Mouse (Mus musculus) heart, embryonic 12.5 days (tissue): ENCODE data around the gene Trmt44. TPM values are rescaled to one million over a fixed set of nuclear protein-coding genes. Genes with fewer than 3 reads are reported as not detected.

Source experiments
- ATAC-seq: fragments of 200-750 bp; cut with Nextera tagmentation; 2 replicates; pipeline ENCODE4 v1.8.0; 2017; ENCODE audit warnings: moderate TSS enrichment, moderate library complexity; ENCODE audit not compliant: insufficient number of reproducible peaks, low FRiP score
- H3K27ac ChIP-seq: fragments of 300-500 bp; sonication (generic); 2 replicates; pipeline ENCODE4 v1.5.1; 2016; ENCODE audit warnings: mild to moderate bottlenecking, moderate library complexity; ENCODE audit not compliant: poor library complexity, severe bottlenecking
- H3K27me3 ChIP-seq: fragments of 300-500 bp; sonication (generic); replicated peaks from 2 replicates; pipeline ENCODE4 v1.6.1; 2016; ENCODE audit warnings: mild to moderate bottlenecking, moderate library complexity
- H3K36me3 ChIP-seq: fragments of 300-500 bp; sonication (generic); 2 replicates; pipeline ENCODE4 v1.6.1; 2016; ENCODE audit warnings: mild to moderate bottlenecking, moderate library complexity
- H3K4me1 ChIP-seq: fragments of 300-500 bp; sonication (generic); replicated peaks from 2 replicates; pipeline ENCODE4 v1.6.1; 2016; ENCODE audit warnings: mild to moderate bottlenecking
- H3K4me2 ChIP-seq: fragments of 300-500 bp; sonication (generic); 2 replicates; pipeline ENCODE4 v1.6.1; 2016; ENCODE audit warnings: mild to moderate bottlenecking, moderate library complexity
- H3K4me3 ChIP-seq: fragments of 300-500 bp; sonication (generic); 2 replicates; pipeline ENCODE4 v1.5.1; 2016; ENCODE audit warnings: mild to moderate bottlenecking
- H3K9ac ChIP-seq: fragments of 300-500 bp; sonication (generic); 2 replicates; pipeline ENCODE4 v1.6.1; 2016; ENCODE audit warnings: mild to moderate bottlenecking, moderate library complexity
- H3K9me3 ChIP-seq: fragments of 300-500 bp; sonication (generic); replicated peaks from 2 replicates; pipeline ENCODE4 v1.6.1; 2016; ENCODE audit warnings: mild to moderate bottlenecking, moderate library complexity
- WGBS: fragments of 180-500 bp; shearing (Covaris S2); methylation state at CpG from one replicate; pipeline ENCODE4 v1.1.7; 2016; 5-methylcytosine and 5-hydroxymethylcytosine counted together
- polyA plus RNA-seq: library from polyadenylated mRNA; unstranded; fragments of >200 nt; fragmentation: Nextera tagmentation; extraction: Ambion mirVana; gene quantifications from 2 replicates; pipeline ENCODE4 v1.2.1, GENCODE M21; 2016

Gene Trmt44
- polyA plus RNA-seq, 1 experiment from 2014 or later = 5.7 TPM

GRCm38 (mm10) chr5:35607784-35608183 is 32.9 kb upstream of the Trmt44 start:
- peak; percentile 76 for ATAC-seq
- H3K27me3 ChIP-seq = peaks cover 13% of the 10 kb centered on the region; the same call in 1 of the 2 replicates
- no peak overlapping the region for H3K27ac ChIP-seq
- H3K9ac ChIP-seq = no peak overlapping the region
- no peak overlapping the region for H3K4me2 ChIP-seq
- H3K9me3 ChIP-seq = no peaks in the 10 kb centered on the region
- peaks cover 37% of the 10 kb centered on the region for H3K4me1 ChIP-seq
- WGBS = 48% methylated on average over 7 of the region's 7 CpGs
- no peak overlapping the region for H3K4me3 ChIP-seq
- peaks cover 9% of the 10 kb centered on the region; the same call in 1 of the 2 replicates for H3K36me3 ChIP-seq

DNA sequence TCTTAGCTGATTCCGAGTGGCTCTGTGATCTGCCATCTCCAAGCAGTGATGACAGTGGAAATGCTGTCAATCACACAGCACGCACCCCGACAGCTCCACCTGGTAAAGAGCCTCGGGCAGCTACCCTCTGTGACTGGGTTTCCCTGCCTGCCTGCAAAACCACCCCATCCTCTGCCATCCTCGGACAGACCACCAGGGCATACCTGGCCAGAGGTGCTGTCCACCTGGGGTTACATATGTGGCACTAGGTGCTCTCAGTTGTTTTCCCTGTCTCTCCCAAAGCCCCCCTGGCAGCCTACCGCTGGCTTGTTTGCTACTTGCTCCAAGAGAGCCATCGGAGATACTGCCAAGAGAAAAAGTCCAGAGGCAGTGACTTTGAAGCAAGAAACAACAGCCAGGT is 31.9 kb upstream of the Trmt44 start:
- Histone ChIP-seq H3K9ac (0 out of 2 replicates have a peak overlapping the region, but pooled peaks have one; percentile 18), H3K36me3 (peaks cover 19% of the 10 kb centered on the region), H3K27me3 (peaks cover 13% of the 10 kb centered on the region; the same call in 1 of the 2 replicates), H3K27ac (no peak overlapping the region), H3K4me1 (peaks cover 37% of the 10 kb centered on the region), H3K9me3 (no peaks in the 10 kb centered on the region), H3K4me3 (no peak overlapping the region), H3K4me2 (no peak overlapping the region)
- WGBS = 76% methylated on average over 7 of the region's 7 CpGs
- ATAC-seq = no peak

DNA sequence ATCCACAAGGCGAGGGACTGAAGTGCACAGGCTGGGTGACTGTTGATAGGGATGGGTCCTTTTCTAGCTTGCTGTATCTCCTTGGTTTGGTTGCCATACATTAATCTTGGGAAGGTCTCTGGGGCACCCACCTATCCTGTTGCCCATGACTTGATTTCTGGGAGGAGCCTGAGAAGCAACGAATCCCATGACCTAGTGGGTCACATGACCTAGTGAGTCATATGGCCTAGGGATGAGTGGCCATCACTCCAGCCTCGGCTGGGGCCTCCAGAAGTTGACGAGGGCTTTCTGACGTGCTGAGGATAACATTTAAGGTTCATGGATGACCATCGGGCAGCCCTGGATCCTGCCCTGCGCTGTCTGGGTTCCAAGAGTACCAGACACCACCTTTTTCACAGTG is 30.5 kb upstream of the Trmt44 start:
- Histone ChIP-seq H3K27ac (no peak overlapping the region), H3K9me3 (no peaks in the 10 kb centered on the region), H3K4me1 (peaks cover 36% of the 10 kb centered on the region), H3K36me3 (peaks cover 29% of the 10 kb centered on the region), H3K4me2 (no peak overlapping the region), H3K4me3 (no peak overlapping the region), H3K9ac (no peak overlapping the region), H3K27me3 (peaks cover 7% of the 10 kb centered on the region; the same call in 1 of the 2 replicates)
- no peak for ATAC-seq
- WGBS = 71% methylated on average over 7 of the region's 7 CpGs

DNA sequence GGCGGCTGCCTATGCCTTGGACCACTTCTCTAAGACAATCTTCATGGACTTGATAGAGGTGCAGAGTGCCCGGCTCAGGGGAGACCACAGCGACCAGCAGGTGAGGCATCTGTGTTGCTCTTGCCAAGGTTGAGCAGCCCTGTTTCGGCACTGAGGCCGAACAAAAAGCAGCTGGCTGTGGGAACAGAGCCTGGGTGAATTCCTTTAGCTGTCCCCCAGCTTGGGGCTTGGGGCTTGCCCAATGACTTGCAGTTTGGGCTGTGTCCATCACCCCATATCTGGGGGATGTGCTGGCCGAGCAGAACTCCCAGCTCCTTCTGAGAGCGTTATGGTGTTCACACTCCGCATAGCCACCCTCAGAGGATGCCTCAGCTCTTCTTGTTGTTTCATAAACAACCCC is 26.7 kb upstream of the Trmt44 start:
- no peak overlapping the region for H3K27ac ChIP-seq
- no peak overlapping the region for H3K9ac ChIP-seq
- peaks cover 4% of the 10 kb centered on the region; the same call in 1 of the 2 replicates for H3K4me1 ChIP-seq
- peaks cover 4% of the 10 kb centered on the region for H3K9me3 ChIP-seq
- H3K4me2 ChIP-seq = no peak overlapping the region
- peaks cover 13% of the 10 kb centered on the region; the same call in 1 of the 2 replicates for H3K27me3 ChIP-seq
- ATAC-seq = no peak
- peaks cover 51% of the 10 kb centered on the region for H3K36me3 ChIP-seq
- WGBS = 85% methylated on average over 8 of the region's 8 CpGs
- no peak overlapping the region for H3K4me3 ChIP-seq

- peaks cover 53% of the 10 kb centered on the region for H3K36me3 ChIP-seq
- peaks cover 4% of the 10 kb centered on the region for H3K9me3 ChIP-seq
- H3K27me3 ChIP-seq = peaks cover 18% of the 10 kb centered on the region; the same call in 1 of the 2 replicates
- no peak overlapping the region for H3K4me2 ChIP-seq
- ATAC-seq = no peak
- WGBS = 41% methylated on average over 11 of the region's 11 CpGs
- no peak overlapping the region for H3K4me3 ChIP-seq
- H3K9ac ChIP-seq = no peak overlapping the region
- H3K4me1 ChIP-seq = peaks cover 4% of the 10 kb centered on the region; the same call in 1 of the 2 replicates
- H3K27ac ChIP-seq = no peak overlapping the region
Observed at GRCm38 (mm10) chr5:35600233-35600632, 25.4 kb upstream of the Trmt44 start.

DNA sequence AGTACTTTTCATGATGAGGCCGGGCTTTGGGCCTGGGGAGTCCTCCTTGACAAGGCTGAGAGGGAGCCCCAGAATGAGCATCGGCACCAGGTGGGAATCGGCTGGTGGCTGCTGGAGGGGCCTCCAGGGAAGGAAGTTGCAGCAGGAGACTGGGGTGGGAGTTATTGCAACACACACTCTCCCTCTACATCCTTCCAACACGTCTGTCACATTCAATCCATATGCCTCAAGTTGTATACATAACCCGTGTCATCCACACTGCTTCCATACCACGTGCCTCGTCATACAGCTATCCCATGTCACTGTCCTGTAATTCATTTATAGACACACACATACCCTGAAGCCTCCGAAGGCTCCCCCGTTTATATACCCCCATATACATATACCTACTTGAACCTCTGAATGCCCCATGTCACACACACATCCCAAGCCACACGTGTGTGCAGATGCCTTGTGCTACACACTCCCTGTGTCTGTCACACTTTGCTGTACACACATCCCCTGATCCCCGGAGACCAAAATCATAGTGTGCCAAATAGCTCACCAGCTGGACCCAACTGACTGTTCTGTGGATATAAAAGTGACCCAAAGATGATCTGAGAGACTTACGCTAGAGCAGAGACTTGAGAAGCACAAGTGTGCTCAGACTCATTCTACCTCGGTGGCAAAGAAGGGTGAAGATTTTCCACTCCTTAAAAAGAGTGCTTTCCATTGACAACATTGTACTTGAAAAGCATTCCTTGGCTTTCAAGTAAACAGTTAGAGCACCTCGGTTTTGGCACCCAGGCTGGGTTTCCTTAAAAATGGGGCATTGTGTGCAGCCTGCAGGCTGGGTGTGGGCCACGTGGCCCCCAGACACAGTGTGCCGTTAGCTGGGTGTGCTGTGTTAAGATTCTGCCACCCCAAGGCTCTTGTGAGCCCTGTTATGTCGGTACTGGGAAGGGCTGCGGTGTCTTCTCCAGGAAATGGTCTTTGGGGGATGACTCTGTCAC is 21.6 kb upstream of the Trmt44 start:
- Histone ChIP-seq H3K4me2 (no peak overlapping the region), H3K9me3 (peaks cover 9% of the 10 kb centered on the region), H3K27ac (no peak overlapping the region), H3K9ac (no peak overlapping the region), H3K4me1 (peaks cover 4% of the 10 kb centered on the region; the same call in 1 of the 2 replicates), H3K27me3 (peaks cover 16% of the 10 kb centered on the region; the same call in 1 of the 2 replicates), H3K4me3 (no peak overlapping the region), H3K36me3 (peaks cover 53% of the 10 kb centered on the region)
- no peak for ATAC-seq
- 81% methylated on average over 18 of the region's 18 CpGs for WGBS

GRCm38 (mm10) chr5:35595706-35596105 is 20.8 kb upstream of the Trmt44 start:
- H3K4me3 ChIP-seq = no peak overlapping the region
- no peak overlapping the region for H3K9ac ChIP-seq
- H3K27ac ChIP-seq = no peak overlapping the region
- peaks cover 4% of the 10 kb centered on the region; the same call in 1 of the 2 replicates for H3K4me1 ChIP-seq
- no peak overlapping the region for H3K4me2 ChIP-seq
- H3K36me3 ChIP-seq = peaks cover 55% of the 10 kb centered on the region
- 21% methylated on average over 4 of the region's 4 CpGs for WGBS
- peaks cover 15% of the 10 kb centered on the region; the same call in 1 of the 2 replicates for H3K27me3 ChIP-seq
- ATAC-seq = no peak
- H3K9me3 ChIP-seq = peaks cover 15% of the 10 kb centered on the region

DNA sequence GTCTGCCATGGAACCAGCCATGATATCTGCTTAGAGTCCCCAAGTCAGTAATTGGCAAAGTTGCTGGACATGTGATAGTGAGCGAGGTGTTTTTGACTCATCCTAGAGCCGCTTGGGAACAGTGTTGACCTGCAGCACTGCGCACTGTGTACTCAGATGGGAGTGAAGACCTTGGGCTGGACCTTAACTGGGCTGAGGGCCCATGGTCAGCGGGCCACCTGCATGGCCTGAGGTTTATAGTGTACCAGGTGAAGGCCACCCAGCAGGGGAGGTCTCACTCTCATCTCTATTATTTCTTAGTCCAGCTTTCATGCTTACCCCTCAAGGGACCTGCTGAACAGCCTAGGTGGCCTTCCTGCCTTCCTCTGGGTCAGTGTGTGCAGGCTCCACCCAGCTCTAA is 19.9 kb upstream of the Trmt44 start:
- Histone ChIP-seq H3K9me3 (peaks cover 19% of the 10 kb centered on the region), H3K4me2 (no peak overlapping the region), H3K27ac (no peak overlapping the region), H3K4me3 (no peak overlapping the region), H3K4me1 (no peaks in the 10 kb centered on the region), H3K9ac (no peak overlapping the region), H3K36me3 (peaks cover 55% of the 10 kb centered on the region), H3K27me3 (peaks cover 15% of the 10 kb centered on the region; the same call in 1 of the 2 replicates)
- 0 out of 2 replicates have a peak, but pooled peaks have one; percentile 27 for ATAC-seq
- 85% methylated on average over 4 of the region's 4 CpGs for WGBS

GRCm38 (mm10) chr5:35593272-35593671 is 18.4 kb upstream of the Trmt44 start:
- no peak overlapping the region for H3K4me2 ChIP-seq
- no peaks in the 10 kb centered on the region for H3K4me1 ChIP-seq
- no peak overlapping the region for H3K4me3 ChIP-seq
- peaks cover 15% of the 10 kb centered on the region; the same call in 1 of the 2 replicates for H3K9me3 ChIP-seq
- peaks cover 59% of the 10 kb centered on the region for H3K36me3 ChIP-seq
- 75% methylated on average over 6 of the region's 6 CpGs for WGBS
- no peak for ATAC-seq
- no peak overlapping the region for H3K9ac ChIP-seq
- H3K27ac ChIP-seq = no peak overlapping the region
- peaks cover 15% of the 10 kb centered on the region; the same call in 1 of the 2 replicates for H3K27me3 ChIP-seq

GRCm38 (mm10) chr5:35592824-35593223 is 18.0 kb upstream of the Trmt44 start:
- H3K9me3 ChIP-seq = peaks cover 14% of the 10 kb centered on the region; the same call in 1 of the 2 replicates
- H3K27ac ChIP-seq = no peak overlapping the region
- 75% methylated on average over 4 of the region's 4 CpGs for WGBS
- no peaks in the 10 kb centered on the region for H3K4me1 ChIP-seq
- peaks cover 59% of the 10 kb centered on the region for H3K36me3 ChIP-seq
- H3K27me3 ChIP-seq = peaks cover 11% of the 10 kb centered on the region; the same call in 1 of the 2 replicates
- no peak overlapping the region for H3K4me3 ChIP-seq
- H3K4me2 ChIP-seq = no peak overlapping the region
- no peak overlapping the region for H3K9ac ChIP-seq
- no peak for ATAC-seq

DNA sequence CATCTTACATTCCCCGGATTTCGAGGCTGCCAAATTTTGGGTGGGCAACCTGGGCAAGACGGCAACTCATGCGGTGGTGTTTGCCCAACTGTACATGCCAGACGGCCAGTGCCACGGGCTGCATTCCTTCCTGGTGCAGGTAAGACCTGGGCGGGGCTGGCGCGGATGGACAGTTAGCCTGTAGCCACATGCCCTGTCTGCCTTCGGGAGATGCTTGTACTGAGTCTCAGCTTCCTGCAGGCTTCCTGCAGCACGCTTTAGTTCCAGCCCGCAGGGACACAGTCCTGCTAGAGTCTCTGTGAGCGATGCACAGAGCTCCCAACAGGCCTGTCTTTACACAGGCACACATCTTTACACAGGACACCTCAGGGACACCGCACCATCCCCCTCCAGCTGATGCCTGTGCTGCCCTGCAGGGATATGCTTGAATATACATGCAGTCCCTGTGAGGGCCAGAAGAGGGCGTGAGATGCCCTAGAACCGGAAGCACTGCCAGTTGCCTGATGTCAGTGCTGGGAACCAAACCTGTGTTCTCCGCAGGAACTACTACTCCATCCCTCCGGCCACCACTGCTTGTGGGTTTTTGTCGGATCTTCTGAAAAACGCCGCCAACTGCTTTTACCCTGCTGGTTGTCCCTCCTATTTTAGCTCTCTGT is 17.3 kb upstream of the Trmt44 start:
- 76% methylated on average over 21 of the region's 21 CpGs for WGBS

More for the DNA sequence above, 17.3 kb upstream of the Trmt44 start:
- H3K9ac ChIP-seq = no peak overlapping the region
- no peak overlapping the region for H3K4me2 ChIP-seq
- no peak overlapping the region for H3K27ac ChIP-seq
- ATAC-seq = no peak
- H3K27me3 ChIP-seq = peaks cover 8% of the 10 kb centered on the region; the same call in 1 of the 2 replicates
- no peak overlapping the region for H3K4me3 ChIP-seq
- H3K4me1 ChIP-seq = no peaks in the 10 kb centered on the region
- H3K9me3 ChIP-seq = peaks cover 14% of the 10 kb centered on the region; the same call in 1 of the 2 replicates
- H3K36me3 ChIP-seq = peaks cover 58% of the 10 kb centered on the region
